Mouse (Mus musculus) small intestine, adult 2 months (tissue): ENCODE data around the gene Mettl16. TPM values are rescaled to one million over a fixed set of nuclear protein-coding genes. Genes with fewer than 3 reads are reported as not detected.

ENCODE experiments used
- H3K27ac ChIP-seq: fragments of 200-500 bp; 2 replicates; pipeline ENCODE4 v1.5.1; 2012; ENCODE audit warnings: low read depth, low read length, control low read depth, inconsistent platforms; ENCODE audit not compliant: insufficient read depth
- H3K27me3 ChIP-seq: fragments of 200-500 bp; 2 replicates; pipeline ENCODE4 v1.6.1; 2012; ENCODE audit warnings: mild to moderate bottlenecking, moderate library complexity, low read length, inconsistent platforms; ENCODE audit not compliant: control insufficient read depth, insufficient read depth
- H3K36me3 ChIP-seq: fragments of 200-500 bp; 2 replicates; pipeline ENCODE4 v1.6.1; 2012; ENCODE audit warnings: mild to moderate bottlenecking, low read length, control low read depth, inconsistent platforms; ENCODE audit not compliant: control insufficient read depth, insufficient read depth
- H3K4me1 ChIP-seq: fragments of 200-500 bp; 2 replicates; pipeline ENCODE4 v1.6.1; 2012; ENCODE audit warnings: low read length, inconsistent platforms, mixed read lengths; ENCODE audit not compliant: control insufficient read depth, insufficient read depth, insufficient read length
- H3K4me3 ChIP-seq: fragments of 200-500 bp; 2 replicates; pipeline ENCODE4 v1.5.1; 2012; ENCODE audit warnings: low read depth, mild to moderate bottlenecking, control low read depth, inconsistent platforms, low read length, moderate library complexity
- CTCF ChIP-seq: fragments of 200-500 bp; IDR thresholded peaks from 2 replicates; pipeline ENCODE4 v1.5.1; 2012; ENCODE audit warnings: low read depth, mild to moderate bottlenecking, control low read depth, inconsistent platforms, low read length, moderate library complexity, mixed read lengths; ENCODE audit not compliant: insufficient replicate concordance, insufficient read length; ENCODE audit errors: extremely low read depth
- POLR2A ChIP-seq: fragments of 200-500 bp; IDR thresholded peaks from 2 replicates; pipeline ENCODE4 v1.6.1; 2012; ENCODE audit warnings: low read depth, mild to moderate bottlenecking, control low read depth, inconsistent platforms, low read length, moderate library complexity
- WGBS: fragments of 180-500 bp; shearing (Covaris S2); methylation state at CpG from one replicate; pipeline ENCODE4 v1.1.7; 2018; 5-methylcytosine and 5-hydroxymethylcytosine counted together
- polyA plus RNA-seq: library from polyadenylated mRNA; depleted of rRNA; stranded (reverse); fragments of >200 nt; gene quantifications from 2 replicates; pipeline ENCODE4 v1.2.3, GENCODE M21; 2012

Gene Mettl16
- polyA plus RNA-seq, 1 experiment, result 1.6 TPM

DNA sequence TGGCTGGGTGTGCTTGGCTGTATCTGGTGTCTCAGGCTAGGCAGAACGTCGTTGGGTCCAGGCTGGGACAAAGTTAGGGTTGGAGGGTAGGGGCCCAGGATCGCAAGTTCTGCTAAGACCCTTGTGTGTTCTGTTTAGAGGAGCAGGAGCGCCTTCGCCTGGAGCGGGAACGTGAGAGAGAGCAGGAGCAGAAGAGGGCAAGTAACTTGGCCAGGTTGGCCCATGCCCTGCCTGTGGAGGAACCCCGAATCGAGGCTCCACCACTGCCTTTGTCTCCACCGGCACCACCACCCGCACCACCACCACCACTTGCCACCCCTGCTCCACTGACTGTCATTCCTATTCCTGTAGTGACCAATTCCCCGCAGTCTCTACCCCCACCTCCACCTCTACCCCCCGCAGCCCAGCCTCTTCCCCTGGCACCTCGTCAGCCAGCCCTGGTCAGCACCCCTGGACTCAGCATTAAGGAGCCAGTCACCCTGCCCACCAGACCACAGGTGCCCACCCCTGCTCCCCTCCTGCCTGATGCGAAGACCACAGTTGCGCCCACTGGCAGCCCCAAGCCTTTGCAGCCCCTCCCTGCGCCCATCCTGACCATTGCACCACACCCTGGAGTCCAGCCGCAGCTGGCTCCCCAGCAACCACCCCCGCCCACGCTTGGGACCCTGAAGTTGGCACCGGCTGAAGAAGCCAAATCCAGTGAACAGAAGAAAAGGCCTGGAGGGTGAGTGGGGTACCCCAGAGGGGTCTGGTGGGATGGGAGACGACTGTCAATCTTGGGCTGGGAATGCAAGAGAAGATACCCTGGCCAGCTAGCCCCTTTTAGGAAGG, 65.8 kb downstream of the Mettl16 start:
- Histone ChIP-seq H3K27me3 (no peaks in the 10 kb centered on the region), H3K27ac (no peak overlapping the region), H3K4me1 (peaks cover 21% of the 10 kb centered on the region), H3K36me3 (no peaks in the 10 kb centered on the region), H3K4me3 (no peak overlapping the region)
- TF ChIP-seq POLR2A (no peak), CTCF (no peak)
- WGBS, result 94% methylated on average over 22 of the region's 22 CpGs

DNA sequence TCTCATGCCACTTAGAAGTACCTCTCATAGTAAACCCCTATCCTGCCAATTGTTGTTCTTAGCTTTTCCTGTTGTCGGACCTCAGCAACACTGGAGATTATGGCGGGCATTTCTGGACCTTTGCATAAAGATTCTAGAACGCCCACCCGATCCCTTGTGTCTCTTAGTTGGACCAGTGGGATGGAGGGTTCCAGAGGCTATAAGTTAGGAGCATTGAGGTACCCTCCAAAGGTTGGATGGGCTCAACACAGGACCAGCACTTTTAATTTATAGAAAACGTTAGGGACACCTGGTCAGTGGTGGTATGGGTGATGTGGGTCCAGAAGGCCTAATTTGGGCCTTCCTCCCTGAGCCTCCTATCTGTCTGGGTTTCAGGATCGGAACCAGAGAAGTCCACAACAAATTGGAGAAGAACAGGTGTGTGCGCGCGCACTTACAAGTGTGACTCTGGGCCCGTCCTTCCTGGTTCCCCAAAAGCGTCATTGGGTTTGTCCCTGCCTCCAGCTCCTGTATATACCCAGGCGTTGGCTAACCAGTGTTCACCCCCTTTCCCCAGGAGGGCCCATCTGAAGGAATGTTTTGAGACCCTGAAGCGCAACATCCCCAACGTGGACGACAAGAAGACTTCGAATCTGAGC, 66.5 kb downstream of the Mettl16 start:
- Histone ChIP-seq H3K4me1 (peaks cover 21% of the 10 kb centered on the region), H3K27ac (peak overlapping the region; percentile 53), H3K4me3 (peak overlapping the region; percentile 71), H3K36me3 (no peaks in the 10 kb centered on the region), H3K27me3 (no peaks in the 10 kb centered on the region)
- WGBS, result 31% methylated on average over 16 of the region's 16 CpGs
- TF ChIP-seq POLR2A (no peak), CTCF (no peak)

DNA sequence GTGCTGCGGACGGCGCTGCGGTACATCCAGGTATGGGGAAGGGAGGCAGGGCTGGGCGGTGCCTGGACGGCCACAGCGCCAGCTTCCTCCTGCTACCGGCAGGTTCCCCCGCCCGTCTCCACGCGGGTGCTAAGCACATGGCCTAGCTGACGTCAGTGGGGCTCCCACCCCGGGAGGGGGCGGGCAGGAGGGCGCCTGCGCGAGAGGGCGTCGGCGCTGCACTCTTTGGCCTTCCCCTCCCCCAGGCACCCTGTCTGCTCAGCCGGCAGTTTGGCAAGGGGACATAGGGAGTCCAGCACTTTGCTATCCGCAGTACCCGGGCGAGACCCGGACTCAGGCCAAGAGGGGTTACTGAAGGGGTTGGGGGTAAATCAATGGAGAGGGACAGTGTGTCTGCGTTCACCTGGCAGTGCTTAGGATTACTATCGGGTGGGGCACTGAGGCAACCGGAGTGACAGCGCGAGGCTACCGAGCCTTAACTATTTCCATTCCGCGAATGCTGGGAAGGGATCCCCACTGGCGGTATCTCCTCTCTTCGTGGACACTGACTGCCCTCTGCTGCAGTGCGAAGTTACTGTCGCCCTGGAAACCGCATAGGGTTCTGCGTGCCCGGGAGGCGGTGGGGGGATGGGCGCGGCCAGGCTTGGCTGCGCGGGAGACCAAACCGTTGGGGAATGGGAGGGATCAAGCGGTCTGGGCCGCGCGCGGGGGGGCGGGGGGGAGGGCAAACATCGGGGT, 67.2 kb downstream of the Mettl16 start:
- peak overlapping the region; percentile 98 for H3K27ac ChIP-seq
- 1% methylated on average over 54 of the region's 54 CpGs for WGBS
- peaks cover 21% of the 10 kb centered on the region for H3K4me1 ChIP-seq
- TF ChIP-seq POLR2A (no peak), CTCF (peak; percentile 18; the same call in 1 of the 2 replicates)
- H3K4me3 ChIP-seq, result peak overlapping the region; percentile 71
- peaks cover 6% of the 10 kb centered on the region for H3K36me3 ChIP-seq
- H3K27me3 ChIP-seq, result no peaks in the 10 kb centered on the region

DNA sequence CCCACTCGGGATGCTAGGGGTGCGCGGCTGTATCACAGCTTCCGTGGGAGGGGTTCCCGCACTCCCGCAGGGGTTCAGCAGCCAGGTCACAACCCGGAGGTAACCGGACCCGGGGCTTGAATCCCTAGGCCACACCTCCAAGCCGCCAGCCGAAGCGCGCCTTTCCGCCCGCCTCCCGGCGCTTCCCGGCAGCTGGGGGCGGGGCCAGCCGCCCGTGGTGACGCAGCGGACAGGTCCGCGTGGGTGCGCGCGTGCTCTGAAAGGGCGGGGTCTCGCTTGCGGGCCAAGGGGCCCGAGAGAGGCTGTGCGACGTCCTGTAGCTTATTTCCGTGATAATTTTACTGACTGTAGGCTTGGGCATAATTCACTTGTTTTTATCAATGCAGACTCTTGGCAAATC, 67.8 kb downstream of the Mettl16 start:
- H3K27ac ChIP-seq, result peak overlapping the region; percentile 98
- peaks cover 10% of the 10 kb centered on the region for H3K36me3 ChIP-seq
- peak overlapping the region; percentile 71 for H3K4me3 ChIP-seq
- H3K4me1 ChIP-seq, result peaks cover 21% of the 10 kb centered on the region
- H3K27me3 ChIP-seq, result no peaks in the 10 kb centered on the region
- under 1% methylated on average over 35 of the region's 35 CpGs for WGBS
- TF ChIP-seq CTCF, result no peak

DNA sequence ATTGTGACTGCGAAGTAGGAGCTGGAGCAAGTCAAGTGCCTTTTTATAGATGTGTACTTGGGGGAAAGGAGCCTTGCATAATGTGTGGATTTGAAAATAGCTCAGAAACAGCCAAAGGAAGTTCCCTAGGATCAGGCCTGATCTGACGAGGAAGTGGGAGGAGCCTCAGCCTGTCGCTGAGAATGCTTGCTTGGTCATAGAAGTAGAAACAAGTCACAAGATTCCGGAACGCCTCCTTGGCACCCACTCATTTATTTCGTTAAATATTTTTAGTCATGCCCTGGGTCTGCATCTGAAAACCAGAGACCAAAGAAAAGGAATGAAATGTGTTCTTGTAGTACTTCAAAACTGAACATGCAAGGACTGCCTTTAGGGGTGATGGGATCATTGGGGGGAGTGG, 68.3 kb downstream of the Mettl16 start:
- no peaks in the 10 kb centered on the region for H3K27me3 ChIP-seq
- no peak overlapping the region for H3K4me3 ChIP-seq
- H3K36me3 ChIP-seq, result peaks cover 11% of the 10 kb centered on the region
- WGBS, result 28% methylated on average over 6 of the region's 6 CpGs
- H3K4me1 ChIP-seq, result peaks cover 19% of the 10 kb centered on the region
- TF ChIP-seq POLR2A, result no peak
- TF ChIP-seq CTCF, result no peak
- H3K27ac ChIP-seq, result peak overlapping the region; percentile 17; the same call in 1 of the 2 replicates

DNA sequence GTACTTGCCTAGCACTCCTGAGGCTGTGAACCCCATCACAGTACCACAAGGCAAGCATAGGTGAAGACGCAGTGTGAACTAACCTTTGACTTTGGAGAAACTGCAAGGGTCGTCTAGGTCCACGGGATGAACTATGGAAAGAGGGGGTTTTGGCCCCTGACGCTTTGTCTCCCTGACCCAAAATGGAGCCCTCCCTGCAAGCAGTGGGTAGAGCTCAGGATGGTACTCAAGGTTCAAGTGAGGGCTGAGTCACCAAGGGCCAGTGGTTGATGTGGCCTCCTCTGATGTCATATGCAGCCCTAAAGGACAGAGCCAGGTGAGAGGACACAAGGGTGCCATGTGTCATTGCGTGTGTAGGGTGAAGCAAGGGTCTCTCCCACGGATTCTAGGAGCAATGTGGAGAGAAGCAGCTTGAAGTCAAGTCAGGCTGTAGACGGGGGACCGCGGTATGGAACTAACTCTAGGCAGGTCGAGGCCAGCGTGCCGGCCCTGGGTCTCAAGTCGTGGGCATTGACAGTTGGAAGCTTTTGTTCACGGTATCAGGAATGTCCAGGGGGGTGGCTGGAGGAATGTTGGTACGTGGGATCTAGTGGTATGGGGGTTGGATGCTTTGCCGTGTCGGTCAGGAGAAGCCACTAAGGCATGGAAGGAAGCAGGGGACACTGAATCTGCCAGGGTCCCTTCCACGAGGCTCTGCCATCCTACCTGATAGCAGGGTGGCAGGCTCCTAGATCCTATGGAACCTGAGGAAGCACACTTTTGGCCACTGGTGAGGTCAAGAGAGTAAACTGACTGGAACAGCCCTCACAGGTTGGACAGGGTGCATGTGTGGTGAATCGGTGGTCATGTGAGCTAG, 69.5 kb downstream of the Mettl16 start:
- Histone ChIP-seq H3K36me3 (peaks cover 14% of the 10 kb centered on the region), H3K27ac (no peak overlapping the region), H3K27me3 (no peaks in the 10 kb centered on the region), H3K4me1 (peaks cover 10% of the 10 kb centered on the region), H3K4me3 (no peak overlapping the region)
- 94% methylated on average over 19 of the region's 19 CpGs for WGBS
- TF ChIP-seq POLR2A (0 out of 2 replicates have a peak, but pooled peaks have one; percentile 12), CTCF (no peak)
